Mouse (Mus musculus) kidney, adult 18-20 months (tissue): ENCODE data around the gene Ift122.

Experiments
- DNase-seq: peaks from one replicate; pipeline ENCODE4 v3.0.0; 2021

Gene Ift122

GRCm38 (mm10) chr6:115961743-115962142, 108.5 kb downstream of the Ift122 start:
- no peak for DNase-seq

DNA sequence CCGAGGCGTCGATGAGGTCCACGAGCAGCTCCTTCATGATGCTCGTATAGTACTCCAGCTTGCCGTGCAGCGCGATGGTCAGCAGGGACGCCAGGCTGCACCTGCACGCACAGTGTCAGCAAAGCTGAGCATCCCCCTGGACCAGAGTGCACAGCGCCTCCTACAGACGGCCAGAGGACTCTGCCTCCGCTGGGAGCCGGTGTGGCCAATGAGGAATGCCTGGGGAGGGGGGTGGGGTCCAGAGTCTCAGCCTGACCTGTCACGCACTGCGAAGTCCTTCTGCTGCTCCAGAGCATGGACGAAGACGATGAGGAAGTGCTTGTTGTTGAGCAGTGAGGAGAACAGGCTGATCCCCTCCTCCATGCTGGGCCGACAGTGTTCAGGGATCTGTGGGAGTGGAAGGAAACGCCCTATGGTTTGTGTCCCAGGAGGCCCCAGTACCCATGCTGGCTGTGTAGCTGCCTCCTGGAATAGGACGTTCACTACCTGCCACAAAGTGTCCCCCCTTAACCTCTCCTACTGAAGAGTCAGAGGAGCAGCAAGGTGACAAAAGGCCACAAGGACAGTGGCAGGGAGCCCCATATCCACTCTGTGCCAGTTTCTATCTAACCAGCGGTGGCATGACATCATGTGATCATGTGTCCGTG, 109.3 kb downstream of the Ift122 start:
- DNase-seq = no peak

GRCm38 (mm10) chr6:115963656-115964055, 110.4 kb downstream of the Ift122 start:
- no peak for DNase-seq

DNA sequence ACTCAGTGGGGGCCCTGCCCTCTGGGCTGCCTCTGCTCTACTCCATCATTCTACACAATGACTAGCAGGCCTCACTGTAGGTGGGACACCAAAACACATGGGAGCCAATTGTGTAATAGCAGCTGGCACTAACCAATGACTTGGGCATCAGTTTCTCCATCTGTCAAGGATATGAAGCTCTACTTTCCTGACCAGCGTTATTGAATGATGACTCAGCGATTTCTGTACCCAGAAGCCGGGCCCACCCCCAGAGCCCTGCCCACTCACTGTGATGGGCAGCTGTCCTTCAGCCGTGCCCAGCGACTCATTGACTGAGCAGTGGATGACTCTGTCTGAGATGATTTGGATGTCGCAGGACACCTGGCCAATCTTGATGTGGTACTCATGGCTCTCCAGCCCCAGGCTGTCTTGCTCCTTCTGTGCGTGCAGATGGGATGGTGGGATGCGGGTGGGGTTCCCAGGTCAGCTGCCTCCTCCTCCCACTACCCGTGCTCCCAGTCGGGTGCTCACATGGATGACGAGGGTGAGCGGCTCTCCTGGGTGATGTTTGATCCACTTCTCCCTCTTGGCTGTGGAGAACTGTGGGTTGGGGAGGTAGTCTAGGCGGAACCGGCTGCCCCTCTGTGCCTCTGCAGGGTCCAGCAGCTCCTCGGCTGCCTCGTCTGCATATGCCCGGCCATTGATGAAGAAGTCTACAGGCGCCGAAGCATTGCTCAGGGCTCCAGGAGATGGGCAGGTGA, 113.1 kb downstream of the Ift122 start:
- DNase-seq = no peak

GRCm38 (mm10) chr6:115967291-115967880, 114.1 kb downstream of the Ift122 start:
- no peak for DNase-seq

DNA sequence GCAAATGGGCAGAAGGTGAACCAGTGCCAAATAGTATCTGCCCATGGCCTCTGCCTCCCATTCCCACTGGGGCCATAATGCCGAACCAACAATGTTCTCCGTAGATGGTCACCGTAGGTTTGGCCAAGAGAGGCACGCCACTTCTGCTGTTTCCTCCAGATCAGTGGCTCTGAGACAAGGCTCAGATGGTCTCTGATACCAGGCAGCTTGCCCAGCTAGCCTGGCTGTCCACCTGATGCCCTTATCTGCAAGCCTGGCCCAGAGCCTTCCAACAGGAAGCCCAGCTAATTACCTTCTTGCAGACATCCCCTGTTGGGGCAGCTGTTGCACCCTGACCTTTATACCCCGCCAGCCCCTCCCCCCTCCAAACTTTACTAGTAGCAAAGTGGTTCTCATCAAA, 114.8 kb downstream of the Ift122 start:
- no peak for DNase-seq

GRCm38 (mm10) chr6:115968700-115969099, 115.4 kb downstream of the Ift122 start:
- DNase-seq = no peak

- DNase-seq = no peak
Measured at GRCm38 (mm10) chr6:115969103-115969502, 115.8 kb downstream of the Ift122 start.

GRCm38 (mm10) chr6:115969952-115970351, 116.7 kb downstream of the Ift122 start:
- no peak for DNase-seq

GRCm38 (mm10) chr6:115971273-115972060, 118.2 kb downstream of the Ift122 start:
- DNase-seq = no peak

DNA sequence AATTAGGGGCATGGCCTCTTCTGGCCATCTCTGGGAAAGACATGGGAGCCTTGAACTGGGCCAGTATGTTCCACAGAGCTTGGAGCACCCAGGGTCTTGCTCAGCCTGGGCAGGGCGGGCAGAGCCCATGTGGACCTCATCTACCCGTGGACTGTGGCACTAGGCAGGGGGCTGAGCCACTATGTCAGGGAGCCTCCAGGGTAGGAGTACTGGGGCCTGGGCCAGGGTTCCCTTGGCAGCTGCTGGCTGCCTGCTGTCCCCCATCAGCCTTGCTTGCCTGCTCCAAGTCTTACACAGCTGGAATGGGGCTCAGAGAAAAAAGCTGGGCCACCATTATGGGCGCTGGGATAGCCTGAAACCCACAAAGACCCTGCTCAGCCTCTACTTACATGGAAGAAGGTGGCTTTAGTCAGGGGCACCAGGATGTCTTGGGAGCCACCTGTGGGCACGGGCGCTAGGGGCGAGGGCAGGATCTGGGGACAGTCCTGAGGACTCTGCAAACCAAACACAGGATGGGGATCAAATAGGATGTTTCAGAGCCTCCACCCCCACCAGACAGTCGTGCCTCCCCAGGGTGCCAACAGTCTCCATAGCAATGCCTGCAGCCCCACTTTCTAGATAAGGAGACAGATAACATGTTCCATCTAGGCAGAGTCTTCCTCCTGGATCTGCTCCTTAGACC, 119.0 kb downstream of the Ift122 start:
- DNase-seq = no peak

DNA sequence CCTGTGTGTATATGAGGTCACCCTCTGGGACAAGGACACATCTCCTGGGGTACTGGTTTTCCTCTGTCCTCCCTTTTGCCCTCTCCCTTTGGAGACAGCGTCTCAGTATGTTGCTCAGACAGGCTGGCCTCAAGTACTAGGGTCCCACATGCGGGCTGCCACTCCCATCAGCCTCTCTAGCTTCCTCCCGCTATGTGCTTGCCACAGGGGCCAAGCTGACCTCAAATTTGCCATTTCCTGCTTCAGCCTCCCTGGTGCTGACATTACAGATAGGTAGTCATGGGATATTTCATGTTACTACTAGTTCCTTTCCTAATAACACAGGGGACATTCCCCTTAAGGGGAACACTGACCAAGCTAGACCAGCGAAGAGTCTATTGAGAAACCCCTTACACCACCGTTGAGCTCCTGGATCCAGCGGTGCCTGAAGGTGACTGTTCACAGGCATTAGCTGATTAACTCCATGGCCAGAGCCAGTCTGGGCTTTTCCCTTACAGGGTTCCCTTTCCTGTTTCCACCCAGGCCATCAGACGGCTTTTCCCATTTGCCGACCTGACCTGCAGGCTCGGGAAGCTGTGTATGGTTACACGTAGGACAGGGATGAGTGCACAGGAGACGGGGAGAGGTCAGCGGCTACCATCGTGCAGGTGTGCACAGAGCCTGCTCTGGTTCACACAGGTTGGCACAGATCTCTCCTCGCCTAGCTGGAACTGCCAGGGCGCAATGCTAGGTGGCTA, 120.0 kb downstream of the Ift122 start:
- no peak for DNase-seq

GRCm38 (mm10) chr6:115973881-115974662, 120.8 kb downstream of the Ift122 start:
- no peak for DNase-seq

DNA sequence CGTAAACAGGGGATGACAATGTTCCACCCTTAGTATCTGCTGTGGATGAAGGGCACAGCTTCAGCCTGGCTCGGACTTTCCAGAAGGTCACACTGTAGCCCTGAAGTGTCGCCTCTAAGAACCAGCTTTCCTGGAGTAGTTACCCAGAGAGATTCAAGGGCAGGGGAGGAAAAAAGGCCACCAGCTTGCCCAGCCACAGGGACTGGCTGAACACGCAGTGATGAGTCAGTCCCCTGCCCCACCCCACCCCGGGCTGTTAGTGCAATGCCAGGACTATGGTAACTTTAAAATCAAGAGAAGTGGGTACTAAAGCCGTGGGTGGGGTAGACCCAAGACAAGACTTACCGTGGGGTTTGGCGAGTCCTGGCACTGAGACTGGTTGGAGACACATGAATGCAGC, 122.3 kb downstream of the Ift122 start:
- no peak for DNase-seq
